Mouse (Mus musculus) induced T-regulatory cell, adult 2 months (primary cell): ENCODE data around the gene Sept8.

Source experiments
- DNase-seq: peaks from one replicate; pipeline ENCODE4 v3.0.0-alpha.2; 2012; ENCODE audit warnings: low read depth

Sept8 gene

DNA sequence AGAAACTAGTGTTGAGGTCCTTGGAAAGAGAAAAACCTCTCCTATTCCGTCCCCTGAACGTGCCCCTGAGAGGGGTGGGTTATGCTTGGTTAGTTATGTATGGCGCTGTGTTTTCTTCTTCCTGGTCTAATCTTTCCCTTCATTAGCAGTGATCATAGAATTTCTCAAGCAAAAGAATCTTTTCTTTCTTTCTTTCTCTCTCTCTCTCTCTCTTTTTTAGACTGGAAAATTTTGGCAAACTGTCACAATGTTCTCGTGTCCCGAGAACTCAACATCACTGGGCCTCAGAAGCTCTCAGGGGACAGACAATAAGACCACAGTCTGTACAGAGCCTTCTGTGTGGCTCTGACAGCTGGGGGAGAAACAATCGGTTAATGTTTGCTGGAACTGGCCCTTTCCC lies 23.6 kb upstream of the Sept8 start:
- no peak for DNase-seq

DNA sequence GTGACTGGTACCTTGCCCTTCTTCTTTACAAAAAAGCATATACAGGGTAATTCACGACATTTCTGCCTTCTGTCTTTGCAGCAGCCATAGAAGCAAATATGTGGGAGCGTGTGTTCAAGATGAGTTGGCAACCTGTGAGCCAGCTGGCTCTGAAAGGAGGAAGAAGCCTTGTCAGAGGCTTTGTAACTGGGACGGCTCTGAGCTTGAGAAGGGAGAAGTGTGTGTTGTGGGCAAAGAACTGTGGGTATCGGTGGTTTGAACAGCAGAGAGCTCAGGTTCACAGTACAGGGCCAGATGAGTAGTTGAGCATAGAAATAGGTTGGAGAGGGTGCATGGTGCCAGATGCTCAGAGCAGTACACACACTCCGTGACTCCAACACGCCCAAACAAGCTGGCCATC lies 22.1 kb upstream of the Sept8 start:
- DNase-seq, result no peak

DNA sequence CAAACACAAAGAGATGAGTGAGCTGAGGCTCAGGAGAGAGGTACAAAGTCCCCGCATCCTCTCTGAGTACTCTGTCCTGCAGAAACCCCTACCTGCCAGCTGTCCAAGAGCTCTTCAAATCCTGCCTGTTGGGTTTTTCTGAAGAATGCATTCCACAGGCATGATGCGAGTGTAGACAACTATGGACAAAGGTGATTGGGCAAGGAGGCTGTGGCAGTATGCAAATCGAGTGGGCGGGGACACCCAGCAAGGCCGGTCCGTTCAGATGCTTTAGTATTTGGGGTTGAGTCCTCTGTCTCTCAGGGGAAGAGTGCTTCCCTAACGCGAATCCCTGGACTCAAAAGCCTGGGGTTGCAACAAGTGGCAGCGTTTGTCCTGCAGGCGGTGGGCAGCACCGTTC lies 18.5 kb upstream of the Sept8 start:
- no peak for DNase-seq

DNA sequence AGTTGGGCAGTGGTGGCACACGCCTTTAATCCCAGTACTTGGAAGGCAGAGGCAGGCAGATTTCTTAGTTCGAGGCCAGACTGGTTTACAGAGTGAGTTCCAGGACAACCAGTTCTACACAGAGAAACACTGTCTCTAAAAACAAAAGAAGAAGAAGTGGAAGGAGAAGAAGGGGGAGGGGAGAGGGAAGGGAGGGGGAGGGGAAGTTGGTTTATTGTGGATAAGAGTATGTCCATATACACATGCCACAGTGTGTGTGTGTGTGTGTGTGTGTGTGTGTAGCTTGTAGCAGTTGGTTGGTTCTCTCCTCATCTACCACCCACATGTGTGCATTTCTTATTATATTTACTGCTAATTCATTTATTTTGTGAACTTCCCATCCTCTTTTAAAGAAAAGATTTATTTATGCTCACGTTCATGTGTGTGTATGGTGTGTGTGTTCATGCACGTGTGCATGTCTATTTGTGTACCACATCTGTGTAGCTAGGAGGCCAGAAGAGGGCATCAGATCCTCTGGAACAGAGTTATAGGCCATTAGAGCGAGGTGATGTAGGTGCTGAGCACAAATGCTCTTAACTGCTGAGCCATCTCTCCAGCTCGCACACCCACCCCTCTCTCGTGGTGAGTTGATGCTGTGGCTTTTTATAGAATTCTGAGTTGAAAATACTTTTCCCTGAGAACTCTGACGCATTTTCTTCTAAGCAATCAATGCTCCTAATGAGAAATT lies 16.9 kb upstream of the Sept8 start:
- DNase-seq, result no peak

GRCm38 (mm10) chr11:53503738-53504137 lies 15.3 kb upstream of the Sept8 start:
- no peak for DNase-seq

DNA sequence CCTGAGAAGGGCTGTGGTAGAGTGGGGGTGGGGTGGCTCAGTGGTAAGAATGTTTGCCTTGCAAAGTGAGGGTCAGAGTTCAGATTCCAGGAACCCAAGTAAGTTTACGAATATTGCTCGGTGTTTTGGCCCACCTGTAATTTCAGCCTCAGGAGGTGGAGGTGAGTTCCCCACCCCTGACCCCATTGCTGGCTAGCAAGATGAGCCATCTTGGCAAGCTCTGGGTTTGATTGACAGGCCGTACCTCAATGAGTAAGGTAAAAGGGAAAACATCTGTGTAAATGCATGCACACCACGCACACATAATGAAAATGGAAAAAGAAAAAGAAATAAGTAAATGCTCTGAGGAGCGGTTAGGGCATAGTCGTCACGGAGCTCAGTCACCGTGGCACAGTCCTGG lies 14.7 kb upstream of the Sept8 start:
- DNase-seq, result no peak

GRCm38 (mm10) chr11:53505026-53505663 lies 13.9 kb upstream of the Sept8 start:
- no peak for DNase-seq

GRCm38 (mm10) chr11:53507098-53507805 lies 11.8 kb upstream of the Sept8 start:
- no peak for DNase-seq

DNA sequence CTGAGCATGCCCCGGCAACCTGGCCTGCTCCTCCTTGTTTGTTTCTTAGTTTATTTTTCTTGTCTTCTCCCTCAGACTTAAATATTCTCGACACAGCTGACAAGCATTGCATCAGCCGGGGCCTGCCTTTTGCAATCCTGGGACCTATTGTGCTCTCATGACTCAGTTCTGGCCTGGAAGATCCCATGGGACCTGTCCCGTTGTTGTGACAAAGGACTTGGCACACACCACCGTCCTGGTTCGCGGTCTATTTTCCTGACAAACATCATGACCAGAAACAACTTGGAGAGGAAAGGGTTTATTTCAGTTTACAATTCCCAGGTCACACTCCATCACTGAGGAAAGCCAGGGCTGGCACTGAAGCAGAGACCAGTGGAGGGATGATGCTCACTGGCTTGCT lies 10.9 kb upstream of the Sept8 start:
- no peak for DNase-seq

GRCm38 (mm10) chr11:53508591-53508990 lies 10.5 kb upstream of the Sept8 start:
- DNase-seq, result no peak

GRCm38 (mm10) chr11:53510351-53510750 lies 8.7 kb upstream of the Sept8 start:
- DNase-seq, result no peak

DNA sequence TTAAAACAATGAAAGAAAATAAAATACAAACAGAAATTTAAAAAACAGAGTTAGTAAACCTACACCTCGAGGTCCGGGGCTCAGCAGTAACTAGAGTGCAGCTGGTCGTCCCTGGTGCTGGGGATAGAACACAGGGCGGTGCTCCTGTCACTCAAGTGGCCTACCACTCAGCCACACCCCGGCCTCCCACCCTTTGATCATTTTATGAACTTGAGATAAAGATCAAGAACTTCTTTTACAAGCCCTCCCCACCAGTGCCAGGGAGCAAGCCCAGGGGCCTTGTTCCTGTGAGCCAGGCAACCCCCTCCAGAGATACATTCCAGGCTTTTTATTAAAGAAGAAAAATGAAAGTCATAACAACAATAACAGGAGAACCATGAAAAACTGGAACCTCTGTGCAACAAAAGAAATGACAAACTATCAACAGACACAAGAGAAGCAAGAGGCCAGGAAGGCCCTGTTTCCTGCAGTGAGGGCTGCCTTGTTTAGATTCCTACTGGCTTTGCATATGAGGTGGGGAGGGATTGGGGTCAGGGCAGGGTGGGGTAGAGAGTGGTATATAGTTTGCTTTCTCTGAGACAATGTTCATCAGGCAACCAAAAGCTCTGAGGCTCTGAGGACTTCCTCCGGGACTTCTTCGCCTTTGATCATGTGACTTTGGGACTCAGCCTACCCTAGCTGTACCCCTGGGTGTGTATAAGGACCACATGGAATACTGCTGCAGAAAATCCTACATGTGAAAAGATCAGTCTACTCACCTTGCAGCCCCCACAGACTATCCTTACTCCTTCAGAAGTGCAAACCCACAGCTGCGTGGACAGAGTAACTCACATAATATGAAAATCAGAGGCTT lies 2.1 kb upstream of the Sept8 start:
- DNase-seq, result peak; percentile 54

DNA sequence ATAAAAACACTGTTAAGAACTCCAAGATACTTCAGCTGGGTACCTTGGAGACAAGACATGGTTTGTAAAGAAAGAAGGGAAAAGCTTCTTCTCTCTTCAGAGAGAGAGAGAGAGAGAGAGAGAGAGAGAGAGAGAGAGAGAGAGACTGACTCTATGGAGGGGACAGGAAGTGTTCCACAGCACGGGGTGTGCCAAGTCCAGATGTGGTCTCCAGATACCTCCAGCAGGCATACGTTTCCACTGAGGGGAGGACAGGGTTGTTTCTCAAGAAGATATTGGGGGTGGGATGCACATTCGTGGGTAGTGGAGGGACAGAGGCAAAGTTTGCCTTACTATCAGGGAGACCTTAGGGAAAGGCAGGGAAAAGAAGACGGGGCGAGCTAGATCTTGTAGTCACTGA lies 298 bp upstream of the Sept8 start:
- no peak for DNase-seq

DNA sequence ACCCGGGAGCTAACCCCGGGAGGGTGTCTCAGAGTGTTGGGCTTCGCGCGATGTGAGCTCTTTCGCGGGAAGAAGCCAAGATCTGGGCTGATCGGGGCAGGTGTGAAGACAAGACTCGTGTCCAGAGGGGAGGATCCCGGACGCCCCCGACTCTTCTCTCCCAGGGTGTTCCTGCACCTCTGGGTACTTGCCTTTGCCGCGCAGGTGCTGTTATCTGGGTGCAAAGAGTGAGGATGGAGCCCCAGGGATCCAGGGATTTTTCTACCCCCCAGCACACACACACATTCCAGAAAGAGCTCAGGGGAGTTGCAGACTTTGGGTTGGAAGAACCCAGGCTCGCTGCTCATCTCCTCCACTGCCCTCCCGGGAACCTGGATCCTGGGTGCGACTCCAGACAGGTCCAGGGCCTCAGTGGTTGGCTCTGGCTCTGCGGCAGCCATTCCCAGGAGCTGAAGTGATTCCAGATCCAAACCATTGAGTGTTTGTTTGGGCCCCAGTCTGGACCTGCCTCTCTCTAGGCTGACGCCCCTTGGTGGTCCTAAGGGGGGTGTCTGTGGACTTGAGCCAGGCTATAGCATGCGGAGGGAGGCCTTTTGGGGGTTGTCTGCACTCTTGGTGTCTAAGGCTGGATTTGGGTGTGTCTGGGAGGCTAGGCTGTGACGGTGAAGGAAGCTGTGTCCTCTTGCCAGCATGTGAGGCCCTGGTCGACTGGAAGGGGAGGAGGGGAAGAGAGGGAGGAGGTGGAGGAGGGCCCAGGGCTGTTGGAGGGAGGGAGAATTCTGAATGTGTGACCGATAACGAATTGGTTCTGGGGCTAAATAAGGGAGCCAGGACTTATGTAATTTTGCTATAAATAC lies 1.3 kb downstream of the Sept8 start:
- no peak for DNase-seq

GRCm38 (mm10) chr11:53521120-53521820 lies 2.2 kb downstream of the Sept8 start:
- no peak for DNase-seq

DNA sequence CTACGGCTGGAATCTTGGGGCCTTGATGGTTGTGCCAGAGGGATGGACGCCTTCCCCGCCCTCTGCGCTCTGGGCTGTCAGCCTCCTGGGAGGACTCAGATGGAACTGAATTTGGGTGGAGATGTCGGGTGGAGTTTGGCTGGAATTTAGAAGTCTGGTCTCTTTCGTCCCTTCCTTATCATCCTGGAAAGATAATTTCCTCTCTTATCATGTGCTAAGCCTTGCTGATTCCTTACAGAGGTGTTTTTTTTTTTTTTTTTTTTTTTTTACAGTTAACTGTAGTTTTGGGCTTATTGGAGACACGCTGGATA lies 2.7 kb downstream of the Sept8 start:
- DNase-seq, result no peak

DNA sequence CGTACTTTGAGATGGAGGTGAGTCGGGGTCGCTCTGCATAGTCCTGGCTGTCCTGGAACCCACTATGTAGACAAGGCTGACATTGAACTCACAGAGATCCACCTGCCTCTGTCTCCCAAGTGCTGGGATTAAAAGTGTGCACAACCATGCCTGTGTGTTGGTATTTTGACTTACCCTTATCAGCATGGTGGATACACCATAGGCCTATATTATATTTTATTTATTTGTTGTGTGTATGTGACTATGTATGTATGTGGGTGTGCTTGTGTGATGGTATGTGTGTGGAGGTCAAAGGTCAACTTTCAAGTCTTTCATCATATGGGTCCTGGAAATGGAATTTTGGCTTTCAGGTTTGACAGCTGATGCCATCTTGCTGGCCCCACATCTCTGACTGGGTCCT lies 3.3 kb downstream of the Sept8 start:
- DNase-seq, result no peak

DNA sequence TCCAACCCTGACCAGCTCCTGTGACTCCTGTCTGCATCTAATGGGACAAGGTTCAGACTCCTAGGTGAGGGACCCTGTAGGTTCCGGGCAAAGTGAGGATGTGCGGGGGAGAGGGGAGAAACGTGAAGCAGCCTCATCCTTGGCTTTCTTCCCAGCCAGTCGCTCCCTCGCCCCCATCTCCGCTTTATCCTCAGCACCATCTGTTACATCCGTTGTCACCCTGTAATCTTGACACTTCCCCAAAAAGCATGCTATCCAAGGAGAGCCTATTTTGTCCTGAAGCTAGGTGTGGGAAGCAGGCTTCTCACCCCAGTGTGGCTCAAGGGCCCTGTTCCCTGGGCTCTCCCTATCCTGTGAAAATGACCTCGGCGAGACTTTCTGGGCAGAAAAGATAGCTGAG lies 3.9 kb downstream of the Sept8 start:
- no peak for DNase-seq

DNA sequence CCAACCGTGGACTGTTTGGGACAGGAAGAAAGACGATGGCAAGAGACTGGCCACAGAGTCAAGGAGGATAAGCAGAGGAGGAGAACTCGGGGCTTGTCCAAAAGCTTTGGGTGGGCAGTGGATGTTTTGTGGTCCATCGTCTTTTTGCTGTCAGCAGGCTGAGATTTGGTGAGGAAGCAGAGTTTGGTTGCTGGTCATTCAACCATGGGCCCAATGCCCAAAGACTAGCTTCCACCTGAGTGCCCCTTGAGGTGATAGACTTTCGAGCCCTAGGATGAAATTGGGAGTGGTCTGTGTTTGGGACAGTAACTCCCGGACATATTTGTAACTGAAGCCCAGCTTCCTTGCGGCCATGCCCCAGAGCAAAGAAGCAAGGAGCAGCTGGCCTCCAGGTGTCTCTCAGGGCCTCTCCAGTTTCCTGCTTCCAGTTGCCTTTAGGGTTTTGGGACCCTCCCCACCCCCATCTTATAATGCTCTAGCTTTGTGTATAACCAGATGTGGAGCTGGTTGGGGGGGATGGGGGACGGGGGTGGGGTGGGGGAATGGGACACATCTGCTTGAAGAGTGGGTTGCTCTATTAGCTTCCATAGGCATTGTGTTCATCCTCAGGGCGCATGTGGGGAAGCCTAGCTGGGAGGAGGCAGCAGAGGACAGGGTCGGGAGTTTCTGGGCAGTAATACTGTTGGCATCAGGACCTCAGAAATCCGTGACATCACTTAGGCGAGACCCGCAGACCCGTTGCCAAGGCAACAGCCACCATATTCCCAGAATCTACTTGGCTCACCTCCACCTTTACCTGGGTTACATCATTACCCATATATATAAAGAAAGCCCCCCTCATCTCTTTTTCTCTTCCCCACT lies 4.7 kb downstream of the Sept8 start:
- DNase-seq, result no peak

- peak; percentile 34 for DNase-seq
Observed at GRCm38 (mm10) chr11:53524905-53525304, 5.8 kb downstream of the Sept8 start.
